ENCODE assay signal across 8 mouse cellular contexts in the genomic region with DNA sequence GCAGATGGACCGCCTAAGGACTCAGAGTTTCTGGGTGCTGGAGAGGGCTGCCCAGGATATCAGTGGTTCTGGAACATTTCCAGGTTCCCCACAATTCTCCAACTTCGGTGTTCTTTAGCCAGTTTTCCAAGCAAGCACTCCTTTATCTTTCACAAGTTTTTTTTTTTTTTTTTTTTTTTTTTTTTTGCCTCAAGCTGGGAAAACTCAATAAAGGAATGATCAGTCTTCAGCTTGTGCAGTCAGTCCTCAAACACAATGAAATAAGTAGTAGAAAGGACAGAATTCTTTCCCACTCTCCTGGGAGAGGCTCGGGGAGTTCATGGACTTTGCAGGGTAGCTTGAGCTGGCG. TPM values are rescaled to one million over a fixed set of nuclear protein-coding genes. Genes with fewer than 3 reads are reported as not detected.
DNase-seq lines count a peak whose midpoint lies in the region; ATAC-seq and TF ChIP-seq lines count a peak whose summit lies in the region.

No protein-coding gene starts in this region.

- H3K4me1 ChIP-seq in heart, adult 2 months (ENCODE audit: control insufficient read depth, insufficient read depth, low read length): peaks cover 4% of the 10 kb centered on the region; the same call in 1 of the 2 replicates
- H3K4me1 ChIP-seq in thymus, adult 2 months (replicated peaks; ENCODE audit: control insufficient read depth, insufficient read depth, low read length): peaks cover 27% of the 10 kb centered on the region
- H3K4me1 ChIP-seq in liver, embryonic 12.5 days: peaks cover 52% of the 10 kb centered on the region
- no peaks in the 10 kb centered on the region for H3K4me1 ChIP-seq in stomach, postnatal 0 days (replicated peaks; ENCODE audit: control insufficient read depth, insufficient read depth)

- H3K4me3 ChIP-seq in heart, adult 2 months: peak overlapping the region; percentile 58
- peak overlapping the region; percentile 96 for H3K4me3 ChIP-seq in thymus, adult 2 months (ENCODE audit: control insufficient read depth, insufficient read depth, low read length)
- H3K4me3 ChIP-seq in liver, embryonic 12.5 days: peak overlapping the region; percentile 64
- peak overlapping the region; percentile 53 for H3K4me3 ChIP-seq in stomach, postnatal 0 days (ENCODE audit: low read depth, low read length)

- intact Hi-C loops in heart, adult 2 months (cut with DNase I): no loop called here

- H3K27ac ChIP-seq in heart, adult 2 months: peak overlapping the region; percentile 51; the same call in 1 of the 2 replicates
- peak overlapping the region; percentile 99 for H3K27ac ChIP-seq in thymus, adult 2 months (ENCODE audit: control insufficient read depth, insufficient read depth, low read length)
- H3K27ac ChIP-seq in liver, embryonic 12.5 days: peak overlapping the region; percentile 99
- H3K27ac ChIP-seq in stomach, postnatal 0 days (replicated peaks): peak overlapping the region; percentile 13; the same call in 1 of the 2 replicates

- no peak for TF ChIP-seq POLR2A in heart, adult 2 months (IDR thresholded peaks at IDR 0.05; ENCODE audit: insufficient read depth, low read depth, low read length)
- no peak for TF ChIP-seq POLR2A in thymus, adult 2 months (IDR thresholded peaks at IDR 0.05; ENCODE audit: control insufficient read depth, extremely low read depth, insufficient read depth, low read length, poor library complexity)

- no peak for DNase-seq in heart, adult 2 months
- no peak for DNase-seq in heart, postnatal 4 days
- no peak for DNase-seq in thymus, adult 2 months
- no peak for DNase-seq in thymus, adult 18-20 months
- DNase-seq in stomach, postnatal 0 days (ENCODE audit: low spot score): no peak
- no peak for DNase-seq in spleen, postnatal 4 days (ENCODE audit: low spot score in 2 of 2)
- DNase-seq in embryo, embryonic 10.5 days (ENCODE audit: low spot score): no peak

- 32% methylated on average over 4 of the region's 4 CpGs for WGBS in heart, adult 2 months
- 46% methylated on average over 4 of the region's 4 CpGs for WGBS in thymus, adult 2 months
- 17% methylated on average over 4 of the region's 4 CpGs for WGBS in liver, embryonic 12.5 days (ENCODE audit: insufficient replicate concordance)
- 8% methylated on average over 4 of the region's 4 CpGs for WGBS in stomach, postnatal 0 days

- H3K79me2 ChIP-seq in heart, adult 2 months (replicated peaks; ENCODE audit: control insufficient read depth, insufficient read depth, low read length): no peaks in the 10 kb centered on the region

- TF ChIP-seq EP300 in heart, adult 2 months (IDR thresholded peaks at IDR 0.05; ENCODE audit: insufficient read depth, low read depth, low read length): no peak
- no peak for TF ChIP-seq EP300 in stomach, postnatal 0 days (optimal IDR thresholded peaks at IDR 0.05)

- peak overlapping the region; percentile 77 for H3K4me2 ChIP-seq in liver, embryonic 12.5 days
- peak overlapping the region; percentile 88 for H3K4me2 ChIP-seq in stomach, postnatal 0 days (replicated peaks; ENCODE audit: low read depth)

- 0 out of 2 replicates have a peak, but pooled peaks cover 3% of the 10 kb centered on the region for H3K9me3 ChIP-seq in liver, embryonic 12.5 days (replicated peaks)
- H3K9me3 ChIP-seq in stomach, postnatal 0 days (ENCODE audit: control insufficient read depth, low read length): no peaks in the 10 kb centered on the region

- no peaks in the 10 kb centered on the region for H3K27me3 ChIP-seq in heart, adult 2 months (ENCODE audit: control insufficient read depth, insufficient read depth, low read length)
- no peaks in the 10 kb centered on the region for H3K27me3 ChIP-seq in thymus, adult 2 months (ENCODE audit: control insufficient read depth, insufficient read depth, low read length)
- no peaks in the 10 kb centered on the region for H3K27me3 ChIP-seq in liver, embryonic 12.5 days (replicated peaks)
- no peaks in the 10 kb centered on the region for H3K27me3 ChIP-seq in stomach, postnatal 0 days (ENCODE audit: control insufficient read depth, insufficient read depth, low read length)

- H3K36me3 ChIP-seq in heart, adult 2 months (ENCODE audit: control insufficient read depth, insufficient read depth, low read length): no peaks in the 10 kb centered on the region
- no peaks in the 10 kb centered on the region for H3K36me3 ChIP-seq in thymus, adult 2 months (ENCODE audit: control insufficient read depth, insufficient read depth, low read length)
- no peaks in the 10 kb centered on the region for H3K36me3 ChIP-seq in liver, embryonic 12.5 days
- H3K36me3 ChIP-seq in stomach, postnatal 0 days (ENCODE audit: control insufficient read depth, insufficient read depth, low read length): no peaks in the 10 kb centered on the region

- no peak for TF ChIP-seq CTCF in heart, adult 2 months (IDR thresholded peaks at IDR 0.05)
- no peak for TF ChIP-seq CTCF in thymus, adult 2 months (IDR thresholded peaks at IDR 0.05; ENCODE audit: borderline replicate concordance, control insufficient read depth, extremely low read depth, insufficient read depth, low read length, poor library complexity)
- TF ChIP-seq CTCF in stomach, postnatal 0 days (IDR thresholded peaks at IDR 0.05; ENCODE audit: low read depth): no peak

- H3K9ac ChIP-seq in heart, adult 2 months (ENCODE audit: low read depth, low read length): peak overlapping the region; percentile 52; the same call in 1 of the 2 replicates
- H3K9ac ChIP-seq in liver, embryonic 12.5 days: peak overlapping the region; percentile 90
- peak overlapping the region; percentile 60 for H3K9ac ChIP-seq in stomach, postnatal 0 days (ENCODE audit: low read length)

- no peak for ATAC-seq in liver, embryonic 12.5 days
- ATAC-seq in stomach, postnatal 0 days (ENCODE audit: low FRiP score, low TSS enrichment): no peak

RNA-seq across cellular contexts. Expression of gene Wapl, which starts 11.3 kb away (rescaled TPM):
- 10 to 100 TPM; 35.5 to 40.6 TPM for total RNA-seq in heart, adult 2 months (2021)
- polyA plus RNA-seq in heart, adult 2 months (2012; rRNA removed): 6.6 and 15.2 TPM in 2 replicates
- 10 to 100 TPM; 46.0 to 46.5 TPM for total RNA-seq in heart, postnatal 4 days (2021)
- polyA plus RNA-seq in thymus, adult 2 months (2012; rRNA removed): 28.4 and 37.9 TPM in 2 replicates
- 43.8 and 46.4 TPM in 2 replicates for polyA plus RNA-seq in liver, embryonic 12.5 days (2016; fragmentation: Nextera tagmentation; extraction: Ambion mirVana)
- polyA plus RNA-seq in stomach, postnatal 0 days (2015; fragmentation: Nextera tagmentation; extraction: Ambion mirVana): 15.8 and 16.0 TPM in 2 replicates

Comparison
In these comparisons a context has a peak if more than half of its experiments do, and no peak if none do; other contexts are left out.
1. H3K27ac ChIP-seq: peak in every context shown above with its lines; median percentile 99 in thymus, adult 2 months; 99 in liver, embryonic 12.5 days; 51 in heart, adult 2 months; 13 in stomach, postnatal 0 days.